Mouse (Mus musculus): ENCODE results near the gene Rtp2. TPM values are rescaled to one million over a fixed set of nuclear protein-coding genes. Genes with fewer than 3 reads are reported as not detected.

Gene Rtp2
- 0.12 TPM in 1 of 2 replicates, not detected in the other for polyA plus RNA-seq (2015; fragmentation: Nextera tagmentation; extraction: Ambion mirVana)

DNA sequence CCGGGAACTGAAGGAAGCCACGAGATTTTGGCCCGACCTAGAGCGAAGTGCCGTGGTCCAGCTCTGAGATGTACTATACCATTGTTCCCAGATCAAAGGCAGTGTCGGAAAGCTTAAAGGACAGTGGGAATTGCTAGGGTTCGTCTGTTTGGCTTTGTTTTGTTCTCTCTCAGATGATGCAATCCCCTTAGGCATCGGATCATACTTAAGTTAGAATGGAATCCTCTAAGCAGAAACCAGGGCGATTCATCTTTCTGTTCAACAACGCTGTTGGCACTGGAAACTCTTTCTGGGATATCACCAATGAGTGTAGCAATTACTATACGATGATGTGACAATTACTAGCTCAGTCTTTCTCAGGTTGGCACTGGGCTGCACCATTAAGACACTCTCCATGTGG, at the start of gene Rtp2:
Gene Rtp2 (minus strand): TSS at position 101 of the 400 bp plus-strand sequence.
- no peak within 1 kb of the TSS for H3K9ac ChIP-seq (ENCODE audit: low read depth, low read length)
- H3K4me3 ChIP-seq (ENCODE audit: low read length), result no peak within 1 kb of the TSS
- H3K4me2 ChIP-seq (ENCODE audit: low read length), result no peak within 1 kb of the TSS
- no peaks in the 10 kb centered on the region for H3K36me3 ChIP-seq (ENCODE audit: control insufficient read depth, insufficient read depth, low read length)
- no peaks in the 10 kb centered on the region for H3K4me1 ChIP-seq (ENCODE audit: control insufficient read depth, insufficient read depth, low read depth, low read length)
- H3K9me3 ChIP-seq (ENCODE audit: control insufficient read depth, low read length), result no peaks in the 10 kb centered on the region
- no peaks in the 10 kb centered on the region for H3K27me3 ChIP-seq (replicated peaks; ENCODE audit: control insufficient read depth, insufficient read depth, low read length)
- H3K27ac ChIP-seq (ENCODE audit: low read depth, low read length), result no peak within 1 kb of the TSS
- WGBS, result 76% methylated on average over 11 of the region's 11 CpGs
- ATAC-seq, result no peak

DNA sequence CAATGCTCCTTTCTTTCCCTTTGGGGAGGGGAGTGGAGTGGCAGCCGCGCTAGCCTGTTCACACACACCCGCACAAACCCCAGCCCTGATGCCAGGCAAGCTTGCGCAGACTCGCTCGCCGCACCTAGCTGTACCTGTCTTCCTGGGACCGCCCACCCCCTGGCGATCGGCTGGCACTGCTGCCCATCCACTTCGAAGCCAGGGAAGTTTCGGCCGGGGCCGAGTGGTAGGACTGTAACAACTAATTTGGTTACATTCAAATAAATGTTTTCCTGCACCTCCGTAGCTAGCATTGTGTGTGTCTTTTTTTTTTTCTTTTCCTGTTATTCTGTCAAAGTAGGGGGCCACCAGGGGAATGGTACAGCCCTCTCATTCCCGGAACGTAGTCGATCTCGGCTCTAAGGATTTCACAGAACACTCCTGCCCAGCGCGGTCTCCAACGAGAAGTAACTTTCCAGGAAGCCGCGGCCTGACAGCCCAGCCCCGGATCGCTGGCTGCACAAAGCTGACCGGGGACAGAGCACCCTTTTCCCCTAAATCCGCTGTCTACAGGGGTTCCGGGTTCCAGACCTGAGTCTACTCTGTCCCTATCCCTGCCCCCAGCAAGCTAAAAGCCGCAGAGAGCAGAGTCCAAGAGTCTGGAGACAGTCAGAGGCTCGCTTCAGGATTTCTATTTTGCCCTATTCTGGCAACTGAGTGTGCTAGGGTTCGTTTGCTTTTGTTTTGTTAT, 49.0 kb upstream of the Rtp2 start:
- Histone ChIP-seq H3K4me1 (ENCODE audit: control insufficient read depth, insufficient read depth, low read depth, low read length) (peaks cover 30% of the 10 kb centered on the region), H3K36me3 (ENCODE audit: control insufficient read depth, insufficient read depth, low read length) (no peaks in the 10 kb centered on the region), H3K9me3 (ENCODE audit: control insufficient read depth, low read length) (no peaks in the 10 kb centered on the region), H3K27ac (ENCODE audit: low read depth, low read length) (no peak overlapping the region), H3K4me2 (ENCODE audit: low read length) (peak overlapping the region; percentile 91), H3K27me3 (replicated peaks; ENCODE audit: control insufficient read depth, insufficient read depth, low read length) (peaks cover 15% of the 10 kb centered on the region), H3K4me3 (ENCODE audit: low read length) (peak overlapping the region; percentile 41), H3K9ac (ENCODE audit: low read depth, low read length) (peak overlapping the region; percentile 62)
- 2% methylated on average over 32 of the region's 32 CpGs for WGBS
- ATAC-seq, result no peak

DNA sequence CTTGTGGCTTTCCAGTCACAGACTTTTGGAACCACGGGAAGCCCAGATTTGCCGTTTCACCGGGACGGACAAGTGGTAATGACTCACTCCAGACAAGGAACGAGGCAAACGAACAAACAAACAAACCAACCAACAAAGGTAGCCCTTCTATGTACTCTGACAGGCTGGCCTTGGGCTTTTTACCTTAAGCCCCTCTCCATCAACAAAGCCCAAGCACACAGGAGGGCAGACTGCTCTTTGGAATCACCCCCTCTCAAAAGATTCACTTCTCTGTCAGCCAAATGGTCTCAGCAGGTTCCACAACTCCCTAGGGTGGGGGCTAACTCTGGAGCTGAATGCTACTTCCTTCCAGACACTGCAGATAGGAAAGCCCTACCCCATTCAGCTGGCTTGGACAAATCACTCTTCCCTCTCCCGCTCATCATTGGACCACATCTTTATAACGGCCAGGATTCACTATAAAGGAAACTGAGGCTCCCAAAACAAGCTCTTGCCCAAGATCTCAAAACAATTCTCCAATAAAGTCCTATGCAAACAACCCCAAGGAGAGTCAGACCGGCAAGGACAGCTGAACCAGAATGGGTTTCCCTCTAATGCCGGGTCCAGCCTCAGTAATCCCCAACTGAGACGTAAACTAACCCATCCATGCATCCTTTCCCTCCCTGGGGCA, 48.1 kb upstream of the Rtp2 start:
- Histone ChIP-seq H3K4me3 (ENCODE audit: low read length) (peak overlapping the region; percentile 41), H3K9me3 (ENCODE audit: control insufficient read depth, low read length) (no peaks in the 10 kb centered on the region), H3K36me3 (ENCODE audit: control insufficient read depth, insufficient read depth, low read length) (no peaks in the 10 kb centered on the region), H3K4me1 (ENCODE audit: control insufficient read depth, insufficient read depth, low read depth, low read length) (peaks cover 30% of the 10 kb centered on the region), H3K27me3 (replicated peaks; ENCODE audit: control insufficient read depth, insufficient read depth, low read length) (peaks cover 15% of the 10 kb centered on the region), H3K9ac (ENCODE audit: low read depth, low read length) (no peak overlapping the region), H3K4me2 (ENCODE audit: low read length) (peak overlapping the region; percentile 91), H3K27ac (ENCODE audit: low read depth, low read length) (no peak overlapping the region)
- no peak for ATAC-seq
- WGBS, result 7% methylated on average over 11 of the region's 11 CpGs

DNA sequence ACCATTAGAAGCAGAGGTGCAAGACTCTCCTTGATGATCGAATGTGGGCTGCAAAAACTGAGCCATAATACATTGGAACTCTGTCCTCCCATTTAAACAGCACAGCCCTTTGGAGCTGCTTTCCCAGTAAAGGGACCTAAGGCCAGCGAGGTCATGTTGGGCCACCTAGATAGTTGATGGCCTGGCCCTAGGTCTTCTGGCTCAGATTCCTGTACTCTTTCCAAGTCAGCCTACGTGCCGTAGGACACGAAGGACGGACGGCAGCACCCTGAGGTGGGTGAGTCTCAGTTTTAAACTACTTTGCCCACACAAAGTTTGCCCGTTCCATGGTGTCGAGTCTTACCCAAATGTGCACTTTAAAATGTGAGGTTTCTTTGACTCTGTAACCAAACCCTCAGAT, 47.3 kb upstream of the Rtp2 start:
- Histone ChIP-seq H3K9me3 (ENCODE audit: control insufficient read depth, low read length) (no peaks in the 10 kb centered on the region), H3K4me1 (ENCODE audit: control insufficient read depth, insufficient read depth, low read depth, low read length) (peaks cover 22% of the 10 kb centered on the region), H3K27me3 (replicated peaks; ENCODE audit: control insufficient read depth, insufficient read depth, low read length) (peaks cover 11% of the 10 kb centered on the region), H3K36me3 (ENCODE audit: control insufficient read depth, insufficient read depth, low read length) (no peaks in the 10 kb centered on the region), H3K9ac (ENCODE audit: low read depth, low read length) (no peak overlapping the region), H3K4me2 (ENCODE audit: low read length) (no peak overlapping the region), H3K27ac (ENCODE audit: low read depth, low read length) (no peak overlapping the region), H3K4me3 (ENCODE audit: low read length) (no peak overlapping the region)
- WGBS, result 92% methylated on average over 9 of the region's 9 CpGs
- ATAC-seq, result no peak

DNA sequence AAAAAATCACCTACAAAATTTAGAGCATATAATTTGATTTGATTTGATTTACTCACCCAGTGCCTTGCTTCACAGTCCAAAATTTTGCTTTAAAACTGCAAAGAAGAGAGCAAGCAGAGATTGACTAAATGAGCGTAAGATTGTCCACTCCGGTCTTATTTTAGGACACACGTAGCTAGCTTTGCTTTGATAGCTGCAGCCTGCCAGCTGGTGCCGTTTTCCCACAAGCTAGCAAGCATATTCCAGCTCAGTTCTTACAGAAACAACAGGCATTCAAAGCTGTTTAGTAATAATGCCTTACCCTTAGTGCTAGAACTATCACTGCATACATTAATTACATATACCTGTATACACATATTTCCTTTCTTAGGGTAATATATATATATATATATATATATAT, 46.3 kb upstream of the Rtp2 start:
- WGBS, result 71% methylated on average over 4 of the region's 4 CpGs
- Histone ChIP-seq H3K9ac (ENCODE audit: low read depth, low read length) (no peak overlapping the region), H3K4me1 (ENCODE audit: control insufficient read depth, insufficient read depth, low read depth, low read length) (peaks cover 17% of the 10 kb centered on the region), H3K27me3 (replicated peaks; ENCODE audit: control insufficient read depth, insufficient read depth, low read length) (peaks cover 11% of the 10 kb centered on the region), H3K27ac (ENCODE audit: low read depth, low read length) (no peak overlapping the region), H3K4me2 (ENCODE audit: low read length) (no peak overlapping the region), H3K9me3 (ENCODE audit: control insufficient read depth, low read length) (no peaks in the 10 kb centered on the region), H3K36me3 (ENCODE audit: control insufficient read depth, insufficient read depth, low read length) (no peaks in the 10 kb centered on the region), H3K4me3 (ENCODE audit: low read length) (no peak overlapping the region)
- ATAC-seq, result no peak

DNA sequence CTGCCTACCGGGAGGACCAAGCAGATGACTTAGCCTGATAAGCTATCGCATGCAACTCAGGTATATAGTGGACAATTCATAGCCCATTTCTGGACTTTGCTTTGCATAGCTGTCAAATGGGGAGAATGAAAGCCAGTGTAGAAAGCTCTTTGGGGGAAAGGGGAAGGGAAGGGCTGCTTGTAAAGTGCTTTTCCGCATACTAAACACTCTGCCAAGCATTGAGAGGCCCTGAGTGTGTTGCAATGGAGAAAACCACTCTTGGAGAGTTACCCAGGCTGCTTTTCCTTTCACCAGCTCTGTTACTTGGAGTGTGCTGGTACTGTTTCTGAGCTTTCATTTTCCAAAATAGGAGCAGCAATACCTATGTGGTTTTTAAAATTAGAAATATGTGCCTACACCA, 45.5 kb upstream of the Rtp2 start:
- no peak overlapping the region for H3K27ac ChIP-seq (ENCODE audit: low read depth, low read length)
- ATAC-seq, result no peak
- peaks cover 11% of the 10 kb centered on the region for H3K27me3 ChIP-seq (replicated peaks; ENCODE audit: control insufficient read depth, insufficient read depth, low read length)
- no peaks in the 10 kb centered on the region for H3K9me3 ChIP-seq (ENCODE audit: control insufficient read depth, low read length)
- H3K4me3 ChIP-seq (ENCODE audit: low read length), result no peak overlapping the region
- no peak overlapping the region for H3K4me2 ChIP-seq (ENCODE audit: low read length)
- WGBS, result 81% methylated on average over 3 of the region's 3 CpGs
- H3K36me3 ChIP-seq (ENCODE audit: control insufficient read depth, insufficient read depth, low read length), result no peaks in the 10 kb centered on the region
- peaks cover 16% of the 10 kb centered on the region for H3K4me1 ChIP-seq (ENCODE audit: control insufficient read depth, insufficient read depth, low read depth, low read length)
- H3K9ac ChIP-seq (ENCODE audit: low read depth, low read length), result no peak overlapping the region

DNA sequence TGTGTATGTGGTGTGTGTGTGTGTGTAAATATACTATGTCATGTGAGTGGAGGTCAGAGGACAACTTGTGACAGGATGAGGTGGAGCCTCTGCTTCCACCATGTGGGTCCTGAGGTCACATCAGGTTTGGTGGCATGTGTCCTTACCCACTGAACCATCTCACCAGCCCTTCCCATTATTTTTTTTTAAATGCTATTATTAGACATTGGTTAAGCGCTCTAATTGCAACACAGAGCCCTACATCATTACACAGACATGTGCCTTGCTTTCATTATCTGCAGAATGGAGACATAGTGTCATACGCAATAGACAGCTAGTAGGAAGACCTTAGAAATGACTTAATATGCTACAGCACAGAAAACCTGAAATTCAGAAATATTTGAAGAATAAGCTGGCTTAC, 44.0 kb upstream of the Rtp2 start:
- H3K27me3 ChIP-seq (replicated peaks; ENCODE audit: control insufficient read depth, insufficient read depth, low read length), result peaks cover 11% of the 10 kb centered on the region
- no peaks in the 10 kb centered on the region for H3K36me3 ChIP-seq (ENCODE audit: control insufficient read depth, insufficient read depth, low read length)
- H3K4me1 ChIP-seq (ENCODE audit: control insufficient read depth, insufficient read depth, low read depth, low read length), result peaks cover 7% of the 10 kb centered on the region
- no peak overlapping the region for H3K4me3 ChIP-seq (ENCODE audit: low read length)
- H3K4me2 ChIP-seq (ENCODE audit: low read length), result no peak overlapping the region
- no peaks in the 10 kb centered on the region for H3K9me3 ChIP-seq (ENCODE audit: control insufficient read depth, low read length)
- H3K27ac ChIP-seq (ENCODE audit: low read depth, low read length), result no peak overlapping the region
- H3K9ac ChIP-seq (ENCODE audit: low read depth, low read length), result no peak overlapping the region
- 96% methylated on average over 2 of the region's 2 CpGs for WGBS
- no peak for ATAC-seq

DNA sequence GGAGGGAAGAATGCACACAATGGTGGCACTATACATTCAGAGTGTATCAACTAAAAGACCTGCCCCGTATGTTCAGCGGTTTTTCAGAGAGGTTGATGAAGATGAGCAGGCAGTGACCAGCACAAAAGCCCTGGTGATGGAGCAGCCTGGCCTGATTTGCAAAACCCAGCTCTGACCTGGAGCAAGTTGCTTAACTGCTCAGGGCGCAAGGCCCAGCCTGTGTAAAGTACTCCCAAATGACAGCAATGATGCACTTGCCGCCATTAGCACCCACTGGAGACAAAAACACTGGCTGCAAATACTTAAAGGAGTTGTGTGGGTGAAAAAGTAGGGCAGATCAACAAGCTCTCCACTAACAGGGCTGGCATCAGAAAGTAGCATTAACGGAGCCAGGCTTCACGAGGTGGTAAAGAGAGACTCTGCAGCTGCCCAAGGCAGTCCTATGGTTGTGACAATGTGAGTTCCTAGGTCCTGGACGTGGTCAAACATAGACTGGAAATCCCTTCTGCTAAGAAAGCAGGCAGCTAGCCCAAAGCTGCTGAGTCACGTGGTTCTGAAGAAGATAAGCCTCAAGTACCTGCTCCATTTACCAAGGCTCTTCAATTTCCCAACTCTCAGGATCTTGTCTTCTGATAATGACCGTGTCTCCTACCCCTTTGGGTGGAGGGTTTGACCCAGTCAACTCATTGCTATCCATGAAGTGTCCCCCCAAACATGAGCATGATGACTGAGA, 41.6 kb upstream of the Rtp2 start:
- Histone ChIP-seq H3K4me2 (ENCODE audit: low read length) (no peak overlapping the region), H3K9me3 (ENCODE audit: control insufficient read depth, low read length) (no peaks in the 10 kb centered on the region), H3K27me3 (replicated peaks; ENCODE audit: control insufficient read depth, insufficient read depth, low read length) (no peaks in the 10 kb centered on the region), H3K4me1 (ENCODE audit: control insufficient read depth, insufficient read depth, low read depth, low read length) (no peaks in the 10 kb centered on the region), H3K36me3 (ENCODE audit: control insufficient read depth, insufficient read depth, low read length) (no peaks in the 10 kb centered on the region), H3K4me3 (ENCODE audit: low read length) (no peak overlapping the region), H3K9ac (ENCODE audit: low read depth, low read length) (no peak overlapping the region), H3K27ac (ENCODE audit: low read depth, low read length) (no peak overlapping the region)
- no peak for ATAC-seq
- 90% methylated on average over 9 of the region's 9 CpGs for WGBS

DNA sequence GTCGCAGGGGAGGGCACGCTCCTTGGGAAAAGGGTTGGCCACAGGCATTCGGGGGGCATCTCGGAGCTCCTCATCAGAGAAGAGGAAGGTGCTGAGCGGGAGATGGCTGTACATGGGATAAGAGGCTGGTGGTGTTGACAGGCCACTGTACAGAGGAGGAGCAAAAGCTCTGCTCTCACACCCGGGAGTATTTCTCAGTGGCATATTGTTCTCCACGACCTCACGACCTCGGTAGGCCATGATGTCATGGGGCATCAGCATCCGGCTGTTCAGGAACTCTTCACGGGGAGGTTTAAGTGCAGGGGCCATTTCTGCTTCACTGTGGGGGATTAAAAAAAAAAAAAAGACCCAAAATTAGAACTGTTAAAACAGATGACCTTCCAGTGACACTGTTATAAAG, 40.7 kb upstream of the Rtp2 start:
- ATAC-seq, result no peak
- no peak overlapping the region for H3K4me3 ChIP-seq (ENCODE audit: low read length)
- H3K9me3 ChIP-seq (ENCODE audit: control insufficient read depth, low read length), result no peaks in the 10 kb centered on the region
- H3K4me1 ChIP-seq (ENCODE audit: control insufficient read depth, insufficient read depth, low read depth, low read length), result no peaks in the 10 kb centered on the region
- no peak overlapping the region for H3K27ac ChIP-seq (ENCODE audit: low read depth, low read length)
- no peaks in the 10 kb centered on the region for H3K27me3 ChIP-seq (replicated peaks; ENCODE audit: control insufficient read depth, insufficient read depth, low read length)
- H3K36me3 ChIP-seq (ENCODE audit: control insufficient read depth, insufficient read depth, low read length), result peaks cover under 1% of the 10 kb centered on the region; the same call in 1 of the 2 replicates
- WGBS, result 76% methylated on average over 11 of the region's 11 CpGs
- H3K9ac ChIP-seq (ENCODE audit: low read depth, low read length), result no peak overlapping the region
- H3K4me2 ChIP-seq (ENCODE audit: low read length), result no peak overlapping the region
